ENCODE assay signal across 21 mouse cellular contexts in the genomic region with DNA sequence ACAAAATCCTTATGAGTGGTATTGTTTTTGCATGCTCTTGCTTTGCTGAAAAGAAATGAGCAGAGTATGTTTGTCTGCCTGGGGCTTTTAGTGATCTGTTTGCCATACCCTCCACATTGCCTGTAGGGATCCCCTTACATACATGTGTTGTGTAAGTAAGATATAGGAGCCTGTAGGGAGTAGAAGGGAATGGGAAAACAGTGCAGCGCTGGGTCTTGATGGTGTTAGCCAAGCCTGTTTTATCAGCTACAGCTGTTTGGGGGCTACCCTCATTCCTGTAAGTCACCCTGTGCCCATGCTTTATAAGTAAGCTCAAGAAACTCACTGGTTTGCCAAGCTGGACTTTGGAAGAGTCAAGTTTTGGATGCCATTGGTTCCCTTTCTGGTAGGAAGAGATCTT.
"Had no signal": no experiment of that assay in that cellular context is flagged by ENCODE, and none has a peak within 500 bp of the region (broad histone marks: within the 10 kb centered on the region; RNA-seq: fewer than 3 reads in every experiment).

No protein-coding gene starts in this region.

- H3K4me3 ChIP-seq: lung, embryonic 15.5 days; megakaryocyte, embryonic 14.5 days; midbrain, embryonic 13.5 days; midbrain, embryonic 15.5 days; neural tube, embryonic 13.5 days; neural tube, embryonic 15.5 days had no signal

- DNase-seq: liver, postnatal 0 days; lung, adult 2 months; lung, postnatal 14 days; lung, postnatal 36 days; retina, postnatal 1 day; right cerebral cortex, adult 18-20 months; right cerebral cortex, postnatal 25 days; right cerebral cortex, postnatal 4 days; spleen, adult 18-20 months; thymus, adult 2 months; thymus, postnatal 25 days; thymus, postnatal 4 days had no signal

- H3K9ac ChIP-seq: liver, postnatal 0 days; lung, embryonic 15.5 days; midbrain, embryonic 13.5 days; midbrain, embryonic 15.5 days; neural tube, embryonic 13.5 days; neural tube, embryonic 15.5 days had no signal

- H3K27me3 ChIP-seq: lung, embryonic 15.5 days; megakaryocyte, embryonic 14.5 days; midbrain, embryonic 13.5 days; midbrain, embryonic 15.5 days; neural tube, embryonic 13.5 days; neural tube, embryonic 15.5 days had no signal

- H3K36me3 ChIP-seq: midbrain, embryonic 15.5 days; neural tube, embryonic 13.5 days; neural tube, embryonic 15.5 days had no signal

- ATAC-seq: liver, postnatal 0 days; lung, postnatal 0 days; midbrain, embryonic 13.5 days; midbrain, embryonic 15.5 days had no signal

- H3K9me3 ChIP-seq: lung, embryonic 15.5 days; midbrain, embryonic 15.5 days; neural tube, embryonic 15.5 days had no signal

- H3K27ac ChIP-seq: lung, embryonic 15.5 days; macrophage; midbrain, embryonic 15.5 days; neural tube, embryonic 13.5 days; neural tube, embryonic 15.5 days had no signal

- H3K4me2 ChIP-seq: lung, embryonic 15.5 days; midbrain, embryonic 11.5 days; midbrain, embryonic 13.5 days; midbrain, embryonic 15.5 days; neural tube, embryonic 13.5 days; neural tube, embryonic 15.5 days had no signal
